Mouse (Mus musculus) olfactory bulb, adult 2 months (tissue): Measurements from ENCODE around the gene Lsamp.

Experiments used
- CTCF ChIP-seq: fragments of 200-500 bp; IDR thresholded peaks from 2 replicates; pipeline ENCODE4 v1.5.1; 2012; ENCODE audit warnings: low read depth, mild to moderate bottlenecking, low read length, moderate library complexity; ENCODE audit not compliant: insufficient read depth
- POLR2A ChIP-seq: fragments of 200-500 bp; IDR thresholded peaks from 2 replicates; pipeline ENCODE4 v1.6.1; 2012; ENCODE audit warnings: mild to moderate bottlenecking, low read depth, low read length, moderate library complexity; ENCODE audit not compliant: insufficient read depth

GRCm38 (mm10) chr16:41935701-41936100, 1951.5 kb downstream of the Lsamp start:
- TF ChIP-seq CTCF (no peak), POLR2A (no peak)
